Mouse (Mus musculus) CD4-positive naive resting alpha-beta T cell, adult 57 days (primary cell): Measurements from ENCODE around the gene Arl3. TPM values are rescaled to one million over a fixed set of nuclear protein-coding genes. Genes with fewer than 3 reads are reported as not detected.

ENCODE experiments used
- total RNA-seq: library from RNA; stranded (reverse); gene quantifications from one replicate; pipeline ENCODE4 v1.2.4, GENCODE M21; 2023

The Arl3 gene
- total RNA-seq, result 14.2 TPM

DNA sequence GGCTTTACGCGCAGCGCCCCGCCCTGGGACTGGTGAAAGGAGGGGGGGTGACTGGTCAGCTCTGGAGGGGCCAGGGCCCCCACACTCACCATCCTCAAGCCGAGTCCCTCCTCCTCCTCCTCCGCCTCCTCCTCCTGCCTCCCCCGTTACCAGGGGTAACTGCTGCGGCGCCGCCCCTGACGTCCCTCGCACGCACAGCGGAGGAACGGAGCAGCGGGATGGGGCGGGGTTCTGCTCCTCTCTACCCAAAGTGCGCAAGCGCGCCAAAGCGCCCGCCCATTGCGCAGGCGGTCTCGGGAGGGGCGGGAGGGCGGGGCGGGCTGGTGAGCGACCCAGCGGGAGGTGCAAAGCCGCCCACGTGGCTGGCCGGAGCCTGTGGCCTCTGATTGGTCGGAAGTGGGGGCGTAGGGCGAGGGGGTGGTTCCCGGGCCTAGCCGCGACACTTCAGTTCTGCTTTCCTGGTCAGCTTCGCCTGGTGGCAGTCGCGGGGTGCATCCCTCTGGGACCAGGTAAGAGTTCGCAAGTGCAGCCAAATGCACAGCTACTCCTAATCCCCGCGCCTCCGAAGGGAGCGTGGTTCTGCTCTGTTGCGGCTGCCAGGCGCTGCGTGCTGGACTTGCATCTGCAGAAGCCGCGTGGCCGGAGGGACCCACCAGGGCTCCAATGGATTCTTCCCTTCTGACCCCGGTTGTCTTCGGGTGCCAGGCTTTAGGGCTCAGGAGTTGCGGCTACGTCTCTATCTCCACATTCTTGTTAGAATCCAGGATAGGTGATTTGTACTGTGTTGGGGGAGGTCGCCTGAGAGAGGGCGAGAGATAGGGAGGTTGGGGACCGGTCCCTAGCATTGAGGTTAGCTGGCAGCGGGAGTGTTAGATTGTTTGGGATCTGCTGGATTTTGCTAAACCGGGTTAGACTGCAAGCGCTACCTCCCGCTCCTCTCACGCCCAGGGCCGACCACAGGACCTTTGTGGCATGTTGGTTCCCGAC is at the start of gene Arl3, which contains the start of gene Sfxn2:
Gene Arl3, minus strand, starts transcription at position 248 of the 987 bp plus-strand sequence.
Gene Sfxn2, plus strand, starts transcription at position 415 of the 987 bp plus-strand sequence.

DNA sequence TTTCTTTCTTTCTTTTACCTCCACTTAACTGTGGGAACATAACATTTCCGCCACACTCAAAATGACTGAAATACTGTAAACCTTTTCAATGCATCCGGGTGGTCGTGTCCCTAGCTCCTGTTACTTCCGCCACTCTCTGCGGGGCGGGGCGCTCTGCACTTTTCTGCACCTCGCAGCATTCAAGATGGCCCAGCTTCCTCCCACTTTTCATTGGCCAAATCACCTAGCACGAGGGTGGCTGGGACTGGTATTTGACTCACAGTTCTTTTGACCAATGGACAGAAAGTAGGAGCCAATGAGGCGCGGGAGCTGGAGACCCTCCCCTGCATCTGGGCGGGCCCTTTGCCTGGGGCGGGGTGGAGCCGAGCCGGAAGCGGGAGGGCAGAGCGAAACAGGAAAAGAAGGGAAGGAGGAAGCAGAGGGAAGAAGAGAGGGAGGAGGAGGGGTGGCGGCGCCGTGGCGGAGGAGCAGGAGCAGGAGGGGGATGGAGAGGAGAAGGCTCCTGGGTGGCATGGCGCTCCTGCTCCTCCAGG is 25.8 kb upstream of the Arl3 start, which contains the start of gene Wbp1l:
Gene Wbp1l, plus strand, starts transcription at position 365 of the 533 bp plus-strand sequence.

DNA sequence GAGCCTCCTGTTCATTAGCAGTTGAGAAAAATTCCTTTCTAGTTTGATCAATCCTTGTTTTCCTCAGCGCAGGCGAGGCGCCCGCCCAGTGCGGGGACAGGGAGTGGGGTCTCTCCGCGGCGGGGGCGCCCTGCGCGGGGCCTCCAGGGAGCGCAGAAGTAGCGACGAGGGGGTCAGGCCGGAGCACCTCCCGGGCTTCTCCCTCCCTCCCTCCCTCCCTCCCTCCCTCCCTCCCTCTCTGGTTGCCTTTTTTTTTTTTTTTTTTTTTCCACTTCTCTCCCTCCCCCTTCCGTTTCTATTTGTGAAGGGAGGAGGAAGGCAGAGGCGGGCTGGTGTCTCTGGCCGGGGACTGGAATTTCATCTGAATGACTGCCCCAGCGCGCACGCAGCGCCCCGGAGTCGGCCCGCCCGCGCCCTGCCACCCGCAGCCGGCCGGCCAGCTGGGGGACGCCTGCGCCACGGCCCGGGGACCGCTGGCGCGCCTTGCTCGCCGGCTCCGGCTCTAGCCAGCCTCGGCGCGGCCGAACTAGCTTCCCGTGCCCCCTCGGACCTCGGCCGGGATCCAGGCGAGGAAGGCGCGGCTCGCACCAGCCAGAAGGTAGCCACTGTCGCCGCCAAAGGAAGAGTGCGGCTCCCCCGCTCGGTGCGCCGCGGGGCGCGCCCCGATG is 71.5 kb downstream of the Arl3 start, which contains the start of gene Trim8:
Gene Trim8, plus strand, starts transcription at position 302 of the 668 bp plus-strand sequence.

Other genes with a start within 250 kb of the Arl3 start
- gene Psd, start 246.0 kb downstream of the Arl3 start, total RNA-seq, result 0.24 TPM
- 5.2 TPM for gene Fbxl15, start 245.0 kb downstream of the Arl3 start, total RNA-seq
- gene Cuedc2, start 234.5 kb downstream of the Arl3 start, total RNA-seq, result 23.8 TPM
- gene Mfsd13a, start 232.1 kb downstream of the Arl3 start, total RNA-seq, result 5.4 TPM
- not detected for gene 2310034G01Rik, start 222.9 kb downstream of the Arl3 start, total RNA-seq
- 106 TPM for gene Actr1a, start 177.4 kb downstream of the Arl3 start, total RNA-seq
- gene Sufu, start 176.3 kb downstream of the Arl3 start, total RNA-seq, result 39.8 TPM
- 55.7 TPM for gene Trim8, start 71.5 kb downstream of the Arl3 start, total RNA-seq
- 10.8 TPM for gene Sfxn2, start 167 bp upstream of the Arl3 start, total RNA-seq
- 65.4 TPM for gene Wbp1l, start 25.9 kb upstream of the Arl3 start, total RNA-seq
- gene Cyp17a1, start 100.0 kb upstream of the Arl3 start, total RNA-seq, result not detected
- gene Borcs7, start 116.7 kb upstream of the Arl3 start, total RNA-seq, result 4.8 TPM
- 23.1 TPM for gene As3mt, start 134.3 kb upstream of the Arl3 start, total RNA-seq
- 8.0 TPM for gene Cnnm2, start 188.4 kb upstream of the Arl3 start, total RNA-seq